Mouse (Mus musculus) liver, embryonic 14.5 days (tissue): Measurements from ENCODE around the gene Rnf19b.

Experiments
- CTCF ChIP-seq: IDR thresholded peaks from 2 replicates; pipeline ENCODE4 v1.5.1; 2016; ENCODE audit warnings: antibody characterized with exemption, low read depth, control low read depth
- EP300 ChIP-seq: IDR thresholded peaks from 2 replicates; pipeline ENCODE4 v1.6.1; 2016; ENCODE audit warnings: antibody characterized with exemption, low read depth

DNA sequence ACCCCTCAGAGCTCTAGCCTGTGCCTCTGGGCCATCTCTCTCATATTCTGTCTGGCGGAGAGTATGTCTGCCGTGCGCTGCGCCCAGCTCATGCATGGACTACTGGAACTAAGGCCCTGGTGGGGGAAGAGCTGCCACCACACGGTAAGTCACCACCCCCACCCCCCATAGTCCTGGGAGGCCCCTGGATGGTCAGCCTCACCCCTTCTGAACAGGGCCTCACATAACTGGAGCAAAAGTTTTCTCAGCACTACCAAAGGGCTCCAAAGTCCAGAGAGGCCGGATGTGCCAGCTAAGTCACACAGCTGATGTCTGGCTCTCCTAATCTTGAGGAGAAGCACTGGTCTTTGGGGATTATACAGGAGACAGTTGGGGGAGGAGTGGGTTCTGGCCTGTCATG, 52.7 kb downstream of the Rnf19b start:
- TF ChIP-seq CTCF = no peak
- no peak for TF ChIP-seq EP300
